Mouse (Mus musculus): ENCODE results near the gene Fam110a. TPM values are rescaled to one million over a fixed set of nuclear protein-coding genes. Genes with fewer than 3 reads are reported as not detected.
"Not testable (repeated sequence)": the region's sequence is repeated elsewhere in the genome, so short reads cannot be mapped to it uniquely, and the experiment has no call there.

Gene Fam110a
- polyA plus RNA-seq, 1 experiment from 2014 or later, result 36.2 TPM

- H3K4me1 ChIP-seq, result no peaks in the 10 kb centered on the region
- H3K9ac ChIP-seq, result no peak overlapping the region
- no peaks in the 10 kb centered on the region for H3K36me3 ChIP-seq
- H3K9me3 ChIP-seq, result no peaks in the 10 kb centered on the region
- H3K27me3 ChIP-seq, result no peaks in the 10 kb centered on the region
- H3K27ac ChIP-seq, result no peak overlapping the region
- ATAC-seq (ENCODE audit: insufficient number of reproducible peaks, insufficient read depth, low FRiP score, low TSS enrichment), result no peak
- no peak overlapping the region for H3K4me2 ChIP-seq (replicated peaks)
- no peak overlapping the region for H3K4me3 ChIP-seq
- WGBS, result 84% methylated on average over 9 of the region's 9 CpGs
Observed at GRCm38 (mm10) chr2:152010251-152010650, 30.2 kb upstream of the Fam110a start.

- Histone ChIP-seq H3K4me1 (no peaks in the 10 kb centered on the region), H3K9me3 (no peaks in the 10 kb centered on the region), H3K4me3 (no peak overlapping the region), H3K27me3 (no peaks in the 10 kb centered on the region), H3K9ac (no peak overlapping the region), H3K4me2 (replicated peaks) (no peak overlapping the region), H3K27ac (no peak overlapping the region), H3K36me3 (no peaks in the 10 kb centered on the region)
- ATAC-seq (ENCODE audit: insufficient number of reproducible peaks, insufficient read depth, low FRiP score, low TSS enrichment), result no peak
- WGBS, result 89% methylated on average over 15 of the region's 15 CpGs
Observed at GRCm38 (mm10) chr2:152009061-152009779, 29.2 kb upstream of the Fam110a start.

GRCm38 (mm10) chr2:152007783-152008182 lies 27.8 kb upstream of the Fam110a start:
- Histone ChIP-seq H3K4me2 (replicated peaks) (no peak overlapping the region), H3K27me3 (no peaks in the 10 kb centered on the region), H3K36me3 (no peaks in the 10 kb centered on the region), H3K4me3 (no peak overlapping the region), H3K9me3 (no peaks in the 10 kb centered on the region), H3K9ac (no peak overlapping the region), H3K27ac (no peak overlapping the region), H3K4me1 (no peaks in the 10 kb centered on the region)
- 51% methylated on average over 10 of the region's 10 CpGs for WGBS
- ATAC-seq (ENCODE audit: insufficient number of reproducible peaks, insufficient read depth, low FRiP score, low TSS enrichment), result no peak

- no peak overlapping the region for H3K27ac ChIP-seq
- H3K36me3 ChIP-seq, result no peaks in the 10 kb centered on the region
- H3K9me3 ChIP-seq, result no peaks in the 10 kb centered on the region
- WGBS, result 68% methylated on average over 6 of the region's 6 CpGs
- no peak overlapping the region for H3K9ac ChIP-seq
- H3K4me2 ChIP-seq (replicated peaks), result no peak overlapping the region
- ATAC-seq (ENCODE audit: insufficient number of reproducible peaks, insufficient read depth, low FRiP score, low TSS enrichment), result no peak
- H3K4me3 ChIP-seq, result no peak overlapping the region
- H3K27me3 ChIP-seq, result peaks cover 34% of the 10 kb centered on the region
- peaks cover 5% of the 10 kb centered on the region; the same call in 1 of the 2 replicates for H3K4me1 ChIP-seq
Observed at GRCm38 (mm10) chr2:152002529-152002928, 22.5 kb upstream of the Fam110a start.

GRCm38 (mm10) chr2:152000735-152001134 lies 20.7 kb upstream of the Fam110a start:
- H3K9me3 ChIP-seq, result no peaks in the 10 kb centered on the region
- ATAC-seq (ENCODE audit: insufficient number of reproducible peaks, insufficient read depth, low FRiP score, low TSS enrichment), result no peak
- no peak overlapping the region for H3K4me3 ChIP-seq
- no peak overlapping the region for H3K27ac ChIP-seq
- H3K9ac ChIP-seq, result no peak overlapping the region
- H3K4me1 ChIP-seq, result peaks cover 8% of the 10 kb centered on the region; the same call in 1 of the 2 replicates
- 61% methylated on average over 6 of the region's 6 CpGs for WGBS
- H3K27me3 ChIP-seq, result peaks cover 49% of the 10 kb centered on the region
- H3K36me3 ChIP-seq, result no peaks in the 10 kb centered on the region
- no peak overlapping the region for H3K4me2 ChIP-seq (replicated peaks)

- Histone ChIP-seq H3K27ac (no peak overlapping the region), H3K36me3 (no peaks in the 10 kb centered on the region), H3K4me3 (no peak overlapping the region), H3K9ac (no peak overlapping the region), H3K4me1 (peaks cover 8% of the 10 kb centered on the region; the same call in 1 of the 2 replicates), H3K4me2 (replicated peaks) (no peak overlapping the region), H3K9me3 (no peaks in the 10 kb centered on the region), H3K27me3 (peaks cover 53% of the 10 kb centered on the region)
- WGBS, result 50% methylated on average over 3 of the region's 3 CpGs
- no peak for ATAC-seq (ENCODE audit: insufficient number of reproducible peaks, insufficient read depth, low FRiP score, low TSS enrichment)
Observed at GRCm38 (mm10) chr2:152000291-152000679, 20.3 kb upstream of the Fam110a start.

- Histone ChIP-seq H3K4me3 (no peak overlapping the region), H3K9ac (no peak overlapping the region), H3K4me2 (replicated peaks) (peak overlapping the region; percentile 13; the same call in 1 of the 2 replicates)
Observed at GRCm38 (mm10) chr2:151999669-152000290, 19.8 kb upstream of the Fam110a start.

GRCm38 (mm10) chr2:151998932-151999331 lies 18.9 kb upstream of the Fam110a start:
- Histone ChIP-seq H3K4me3 (no peak overlapping the region), H3K9me3 (no peaks in the 10 kb centered on the region), H3K27me3 (peaks cover 58% of the 10 kb centered on the region), H3K9ac (no peak overlapping the region), H3K4me1 (peaks cover 14% of the 10 kb centered on the region), H3K27ac (no peak overlapping the region), H3K36me3 (no peaks in the 10 kb centered on the region), H3K4me2 (replicated peaks) (no peak overlapping the region)
- WGBS, result 73% methylated on average over 4 of the region's 4 CpGs
- no peak for ATAC-seq (ENCODE audit: insufficient number of reproducible peaks, insufficient read depth, low FRiP score, low TSS enrichment)

More at GRCm38 (mm10) chr2:151999669-152000290, 19.8 kb upstream of the Fam110a start:
- Histone ChIP-seq H3K27me3 (peaks cover 58% of the 10 kb centered on the region), H3K4me1 (peaks cover 8% of the 10 kb centered on the region; the same call in 1 of the 2 replicates), H3K9me3 (no peaks in the 10 kb centered on the region), H3K27ac (no peak overlapping the region), H3K36me3 (no peaks in the 10 kb centered on the region)
- ATAC-seq (ENCODE audit: insufficient number of reproducible peaks, insufficient read depth, low FRiP score, low TSS enrichment), result no peak
- 6% methylated on average over 16 of the region's 20 CpGs for WGBS

GRCm38 (mm10) chr2:151998505-151998899 lies 18.5 kb upstream of the Fam110a start:
- Histone ChIP-seq H3K4me1 (peaks cover 14% of the 10 kb centered on the region), H3K27ac (no peak overlapping the region), H3K9ac (no peak overlapping the region), H3K4me2 (replicated peaks) (no peak overlapping the region), H3K4me3 (no peak overlapping the region), H3K9me3 (no peaks in the 10 kb centered on the region), H3K36me3 (no peaks in the 10 kb centered on the region), H3K27me3 (peaks cover 61% of the 10 kb centered on the region)
- ATAC-seq (ENCODE audit: insufficient number of reproducible peaks, insufficient read depth, low FRiP score, low TSS enrichment), result no peak
- WGBS, result 66% methylated on average over 9 of the region's 9 CpGs

GRCm38 (mm10) chr2:151997776-151998504 lies 17.9 kb upstream of the Fam110a start:
- Histone ChIP-seq H3K27me3 (peaks cover 65% of the 10 kb centered on the region), H3K9me3 (no peaks in the 10 kb centered on the region), H3K36me3 (no peaks in the 10 kb centered on the region), H3K27ac (no peak overlapping the region), H3K9ac (no peak overlapping the region), H3K4me2 (replicated peaks) (no peak overlapping the region), H3K4me3 (no peak overlapping the region), H3K4me1 (peaks cover 14% of the 10 kb centered on the region)
- no peak for ATAC-seq (ENCODE audit: insufficient number of reproducible peaks, insufficient read depth, low FRiP score, low TSS enrichment)
- 40% methylated on average over 8 of the region's 8 CpGs for WGBS

GRCm38 (mm10) chr2:151997190-151997575 lies 17.2 kb upstream of the Fam110a start:
- not testable (repeated sequence) for H3K27ac ChIP-seq; H3K4me3 ChIP-seq; ATAC-seq (ENCODE audit: insufficient number of reproducible peaks, insufficient read depth, low FRiP score, low TSS enrichment); H3K4me2 ChIP-seq (replicated peaks); H3K9ac ChIP-seq; H3K36me3 ChIP-seq; H3K9me3 ChIP-seq
- 54% methylated on average over 2 of the region's 2 CpGs for WGBS
- Histone ChIP-seq H3K27me3 (peaks cover 65% of the 10 kb centered on the region), H3K4me1 (peaks cover 14% of the 10 kb centered on the region)

Measured in embryonic facial prominence, embryonic 12.5 days (tissue).